Mouse (Mus musculus): ENCODE data around the gene Foxo3. TPM values are rescaled to one million over a fixed set of nuclear protein-coding genes. Genes with fewer than 3 reads are reported as not detected.
A peak's percentile ranks its signal among the peaks of the same experiment; 100 is the strongest.

Gene Foxo3
- polyA plus RNA-seq, 2 experiments = 15.6 to 17.6 TPM

DNA sequence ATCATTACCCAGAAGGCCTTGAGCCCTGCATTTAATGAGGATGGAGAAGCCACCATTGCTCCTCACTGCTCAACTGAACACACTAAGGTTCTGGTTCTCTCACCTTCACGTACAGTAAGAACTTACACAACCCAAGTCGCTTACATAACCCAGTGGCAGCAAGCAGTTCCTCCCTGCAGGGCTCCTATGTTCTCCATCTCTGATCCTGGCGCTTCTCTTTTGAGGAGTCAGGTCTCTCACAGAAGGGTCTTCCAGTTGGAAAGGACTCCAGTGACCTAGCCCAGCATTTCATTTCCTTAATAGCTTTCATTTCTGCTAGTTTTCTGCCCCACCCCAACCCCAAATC, 31.3 kb downstream of the Foxo3 start:
- peak overlapping the region; percentile 97 for H3K27ac ChIP-seq
- peak overlapping the region; percentile 79 for H3K4me2 ChIP-seq (ENCODE audit: low read depth)
- peak overlapping the region; percentile 56 for H3K9ac ChIP-seq (replicated peaks)
- no peaks in the 10 kb centered on the region for H3K9me3 ChIP-seq (ENCODE audit: control insufficient read depth, low read length)
- 76% methylated on average over 3 of the region's 3 CpGs for WGBS (ENCODE audit: insufficient replicate concordance)
- H3K4me3 ChIP-seq (ENCODE audit: insufficient read depth in 1 of 2, low read depth in 2 of 2, low read length in 2 of 2) = peak overlapping the region in 1 of 2 experiments; percentile 15; a peak in 1 of 4 replicates
- H3K36me3 ChIP-seq (replicated peaks; ENCODE audit: control insufficient read depth, insufficient read depth, low read depth) = peaks cover 17% of the 10 kb centered on the region
- H3K27me3 ChIP-seq (ENCODE audit: control insufficient read depth, insufficient read depth, low read length) = no peaks in the 10 kb centered on the region
- DNase-seq (ENCODE audit: low read depth in 3 of 3, low spot score in 3 of 3) (no peak), ATAC-seq (ENCODE audit: insufficient read depth) (no peak)
- H3K4me1 ChIP-seq (replicated peaks; ENCODE audit: control insufficient read depth in 2 of 2, insufficient read depth in 2 of 2, low read length in 1 of 2) = peaks cover 73 to 84% of the 10 kb centered on the region in 2 experiments
- TF ChIP-seq CTCF (IDR thresholded peaks at IDR 0.05; ENCODE audit: low read depth) (no peak), EP300 (IDR thresholded peaks at IDR 0.05; ENCODE audit: low read depth) (no peak)

DNA sequence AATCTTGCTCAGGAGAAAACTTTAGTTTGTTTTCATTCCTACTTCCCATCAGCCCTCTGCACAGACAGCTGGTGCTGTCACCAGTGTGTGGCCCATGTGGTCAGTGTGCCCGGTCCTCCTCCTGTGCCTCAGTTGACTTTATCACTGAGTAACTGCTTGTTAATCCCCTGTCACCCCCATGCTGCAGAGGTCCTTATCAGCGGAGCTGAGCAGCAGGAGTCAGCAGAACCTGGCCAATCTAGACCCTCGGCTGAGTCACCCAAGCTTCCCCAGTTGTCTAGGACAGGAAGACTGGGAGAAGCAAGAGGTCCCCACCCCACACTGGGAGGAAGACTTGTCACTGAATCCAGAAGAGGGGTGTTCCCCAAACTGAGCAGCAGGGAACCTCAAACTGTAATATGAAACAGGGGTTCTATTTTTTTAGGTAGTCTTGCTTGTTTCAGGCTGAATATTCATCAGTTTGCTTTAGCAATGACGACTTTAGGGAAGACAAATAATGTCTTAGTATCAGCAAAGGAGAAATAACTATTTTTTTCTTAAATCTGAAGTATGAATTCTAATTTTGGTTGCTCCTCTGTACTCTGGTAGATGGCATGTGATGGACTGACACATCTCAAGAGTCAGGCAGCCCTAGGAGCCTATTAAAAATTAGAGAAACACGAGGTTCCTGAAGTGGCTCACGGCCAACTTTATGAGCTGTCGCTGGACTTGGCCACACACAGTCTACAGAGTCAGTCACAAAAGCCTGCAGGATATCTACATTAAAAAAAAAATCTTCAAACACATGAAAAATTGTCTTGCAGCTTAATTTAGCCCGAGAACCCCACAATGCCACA, 31.9 kb downstream of the Foxo3 start:
- 34% methylated on average over 8 of the region's 8 CpGs for WGBS (ENCODE audit: insufficient replicate concordance)
- Histone ChIP-seq H3K4me2 (ENCODE audit: low read depth) (peak overlapping the region; percentile 79), H3K4me3 (ENCODE audit: insufficient read depth in 1 of 2, low read depth in 2 of 2, low read length in 2 of 2) (peak overlapping the region in 1 of 2 experiments; percentile 0; a peak in 1 of 4 replicates), H3K9ac (replicated peaks) (peak overlapping the region; percentile 56), H3K27ac (peak overlapping the region; percentile 97), H3K9me3 (ENCODE audit: control insufficient read depth, low read length) (no peaks in the 10 kb centered on the region), H3K27me3 (ENCODE audit: control insufficient read depth, insufficient read depth, low read length) (no peaks in the 10 kb centered on the region), H3K4me1 (replicated peaks; ENCODE audit: control insufficient read depth in 2 of 2, insufficient read depth in 2 of 2, low read length in 1 of 2) (peaks cover 67 to 78% of the 10 kb centered on the region in 2 experiments), H3K36me3 (replicated peaks; ENCODE audit: control insufficient read depth, insufficient read depth, low read depth) (peaks cover 20% of the 10 kb centered on the region)
- ATAC-seq (ENCODE audit: insufficient read depth) = peak; percentile 92
- DNase-seq (ENCODE audit: low read depth in 3 of 3, low spot score in 3 of 3) = peak; percentile 84 to 89 (median 86)
- TF ChIP-seq CTCF (IDR thresholded peaks at IDR 0.05; ENCODE audit: low read depth) (no peak), EP300 (IDR thresholded peaks at IDR 0.05; ENCODE audit: low read depth) (peak; percentile 91)

DNA sequence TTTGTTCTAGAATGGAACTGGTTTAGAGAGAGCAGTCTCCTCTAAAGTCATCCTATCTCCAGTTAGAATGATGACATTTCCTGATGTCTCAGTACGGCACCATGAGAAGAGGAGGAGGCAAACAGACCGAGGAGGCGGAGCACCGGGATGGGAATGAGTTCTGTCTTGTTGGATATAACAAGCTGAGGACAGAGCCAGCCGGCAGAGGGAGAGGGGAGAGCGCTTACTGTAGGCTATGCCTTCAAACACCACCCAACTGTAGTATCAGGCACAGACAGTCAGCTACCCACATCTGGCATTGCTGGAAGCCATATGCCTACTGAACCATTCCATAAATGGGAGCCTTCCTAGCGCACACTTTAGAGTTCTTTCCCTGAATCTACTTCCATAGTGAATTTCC, 32.6 kb downstream of the Foxo3 start:
- DNase-seq (ENCODE audit: low read depth in 3 of 3, low spot score in 3 of 3) (no peak), ATAC-seq (ENCODE audit: insufficient read depth) (peak; percentile 23; the same call in 1 of the 2 replicates)
- Histone ChIP-seq H3K36me3 (replicated peaks; ENCODE audit: control insufficient read depth, insufficient read depth, low read depth) (peaks cover 25% of the 10 kb centered on the region), H3K4me1 (replicated peaks; ENCODE audit: control insufficient read depth in 2 of 2, insufficient read depth in 2 of 2, low read length in 1 of 2) (peaks cover 60 to 75% of the 10 kb centered on the region in 2 experiments), H3K4me3 (ENCODE audit: insufficient read depth in 1 of 2, low read depth in 2 of 2, low read length in 2 of 2) (no peak overlapping the region), H3K27ac (peak overlapping the region; percentile 97), H3K4me2 (ENCODE audit: low read depth) (peak overlapping the region; percentile 79), H3K9me3 (ENCODE audit: control insufficient read depth, low read length) (no peaks in the 10 kb centered on the region), H3K9ac (replicated peaks) (peak overlapping the region; percentile 5; the same call in 1 of the 2 replicates), H3K27me3 (ENCODE audit: control insufficient read depth, insufficient read depth, low read length) (no peaks in the 10 kb centered on the region)
- WGBS (ENCODE audit: insufficient replicate concordance) = 68% methylated on average over 7 of the region's 7 CpGs
- TF ChIP-seq CTCF (IDR thresholded peaks at IDR 0.05; ENCODE audit: low read depth) = peak; percentile 25
- TF ChIP-seq EP300 (IDR thresholded peaks at IDR 0.05; ENCODE audit: low read depth) = no peak

DNA sequence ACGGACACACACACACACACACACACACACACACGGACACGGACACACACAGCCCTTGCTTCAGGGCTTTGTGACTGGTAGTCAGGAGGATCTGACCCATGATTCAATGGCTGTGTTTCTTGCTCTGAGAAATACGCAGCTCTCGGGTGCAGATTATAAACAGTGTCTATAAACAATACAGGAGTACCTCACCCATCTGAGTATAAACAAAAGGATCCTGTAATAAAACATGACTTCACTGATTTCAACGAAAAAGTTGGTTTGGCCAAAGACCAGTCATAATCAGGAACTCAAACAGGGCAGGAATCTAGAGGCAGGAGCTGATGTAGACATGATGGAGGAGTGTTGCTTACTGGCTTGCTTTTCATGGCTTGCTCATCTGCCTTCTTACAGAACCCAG, 34.1 kb downstream of the Foxo3 start:
- no peak overlapping the region for H3K4me2 ChIP-seq (ENCODE audit: low read depth)
- no peak for TF ChIP-seq EP300 (IDR thresholded peaks at IDR 0.05; ENCODE audit: low read depth)
- no peak; the same call in 1 of the 2 replicates for TF ChIP-seq CTCF (IDR thresholded peaks at IDR 0.05; ENCODE audit: low read depth)
- H3K9me3 ChIP-seq (ENCODE audit: control insufficient read depth, low read length) = no peaks in the 10 kb centered on the region
- peaks cover 46 to 61% of the 10 kb centered on the region in 2 experiments for H3K4me1 ChIP-seq (replicated peaks; ENCODE audit: control insufficient read depth in 2 of 2, insufficient read depth in 2 of 2, low read length in 1 of 2)
- no peak overlapping the region for H3K4me3 ChIP-seq (ENCODE audit: insufficient read depth in 1 of 2, low read depth in 2 of 2, low read length in 2 of 2)
- ATAC-seq (ENCODE audit: insufficient read depth) = no peak
- peaks cover 26% of the 10 kb centered on the region for H3K36me3 ChIP-seq (replicated peaks; ENCODE audit: control insufficient read depth, insufficient read depth, low read depth)
- no peaks in the 10 kb centered on the region for H3K27me3 ChIP-seq (ENCODE audit: control insufficient read depth, insufficient read depth, low read length)
- WGBS (ENCODE audit: insufficient replicate concordance) = 90% methylated on average over 6 of the region's 6 CpGs
- DNase-seq (ENCODE audit: low read depth in 3 of 3, low spot score in 3 of 3) = no peak
- H3K9ac ChIP-seq (replicated peaks) = no peak overlapping the region
- H3K27ac ChIP-seq = no peak overlapping the region; the same call in 1 of the 2 replicates

DNA sequence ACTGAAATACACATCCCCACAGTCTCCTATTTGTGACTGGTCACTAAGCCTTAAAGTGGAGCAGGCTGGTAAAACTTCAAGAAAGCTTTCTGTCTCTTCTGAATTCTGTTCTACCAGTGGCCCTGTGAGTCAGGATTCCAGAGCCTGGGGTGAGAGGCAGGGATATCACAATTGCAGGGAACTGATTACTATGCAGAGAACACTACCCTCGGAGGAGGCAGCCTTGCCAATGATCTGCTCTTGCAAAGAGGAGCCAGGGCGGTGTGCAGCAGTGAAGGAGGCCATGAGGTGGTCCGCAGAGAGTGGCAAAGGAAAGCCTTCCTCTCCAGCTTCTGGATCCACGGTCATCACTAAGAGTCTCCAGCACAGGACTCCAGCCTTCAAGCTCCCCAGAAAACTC, 34.8 kb downstream of the Foxo3 start:
- no peak for TF ChIP-seq EP300 (IDR thresholded peaks at IDR 0.05; ENCODE audit: low read depth)
- TF ChIP-seq CTCF (IDR thresholded peaks at IDR 0.05; ENCODE audit: low read depth) = no peak
- no peaks in the 10 kb centered on the region for H3K9me3 ChIP-seq (ENCODE audit: control insufficient read depth, low read length)
- H3K27me3 ChIP-seq (ENCODE audit: control insufficient read depth, insufficient read depth, low read length) = no peaks in the 10 kb centered on the region
- DNase-seq (ENCODE audit: low read depth in 3 of 3, low spot score in 3 of 3) = no peak
- H3K4me3 ChIP-seq (ENCODE audit: insufficient read depth in 1 of 2, low read depth in 2 of 2, low read length in 2 of 2) = no peak overlapping the region
- H3K9ac ChIP-seq (replicated peaks) = no peak overlapping the region
- no peak for ATAC-seq (ENCODE audit: insufficient read depth)
- no peak overlapping the region for H3K27ac ChIP-seq
- H3K4me1 ChIP-seq (replicated peaks; ENCODE audit: control insufficient read depth in 2 of 2, insufficient read depth in 2 of 2, low read length in 1 of 2) = peaks cover 39 to 57% of the 10 kb centered on the region in 2 experiments
- peaks cover 26% of the 10 kb centered on the region for H3K36me3 ChIP-seq (replicated peaks; ENCODE audit: control insufficient read depth, insufficient read depth, low read depth)
- WGBS (ENCODE audit: insufficient replicate concordance) = 76% methylated on average over 4 of the region's 4 CpGs
- H3K4me2 ChIP-seq (ENCODE audit: low read depth) = no peak overlapping the region

Data from liver, embryonic 14.5 days (tissue).